7 mouse cellular contexts compared by ENCODE assay signal in the genomic region with DNA sequence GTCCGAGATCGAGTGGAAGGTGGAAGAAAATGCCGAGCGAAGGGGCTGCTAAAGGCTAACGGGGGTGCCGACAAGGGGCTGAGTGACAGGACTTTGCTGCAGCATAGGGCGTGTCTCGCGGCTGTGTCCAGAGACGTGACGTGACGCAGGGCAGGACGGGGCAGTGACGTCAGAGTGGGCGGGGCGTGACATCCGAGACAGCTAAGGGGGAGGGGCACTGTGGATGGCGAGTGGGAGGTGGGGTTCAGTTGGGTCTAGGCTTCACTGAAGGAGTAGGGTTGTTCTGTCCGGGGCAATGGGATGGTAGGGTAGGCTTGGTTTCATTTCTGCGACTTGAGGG. TPM values are rescaled to one million over a fixed set of nuclear protein-coding genes. Genes with fewer than 3 reads are reported as not detected.
DNase-seq lines count a peak whose midpoint lies in the region; ATAC-seq lines count a peak whose summit lies in the region.

No protein-coding gene starts in this region.

- H3K27me3 ChIP-seq in limb, embryonic 10.5 days (ENCODE audit: low read depth, poor library complexity, severe bottlenecking), result no peaks in the 10 kb centered on the region
- H3K27me3 ChIP-seq in midbrain, embryonic 13.5 days, result no peaks in the 10 kb centered on the region

- H3K9ac ChIP-seq in midbrain, embryonic 13.5 days (replicated peaks), result peak overlapping the region; percentile 87

- peak overlapping the region; percentile 77 for H3K4me3 ChIP-seq in limb, embryonic 10.5 days
- peak overlapping the region; percentile 75 for H3K4me3 ChIP-seq in midbrain, embryonic 13.5 days (replicated peaks)

- WGBS in limb, embryonic 10.5 days, result 1% methylated on average over 20 of the region's 20 CpGs
- 1% methylated on average over 20 of the region's 20 CpGs for WGBS in midbrain, embryonic 13.5 days

- H3K4me1 ChIP-seq in limb, embryonic 10.5 days, result peaks cover 18% of the 10 kb centered on the region
- H3K4me1 ChIP-seq in midbrain, embryonic 13.5 days (replicated peaks), result peaks cover 31% of the 10 kb centered on the region

- peak; percentile 81 for ATAC-seq in granulocyte monocyte progenitor cell, adult 5-6 weeks (replicated peaks; ENCODE audit: poor library complexity, severe bottlenecking)
- ATAC-seq in midbrain, embryonic 13.5 days, result peak; percentile 73

- peak overlapping the region; percentile 91 for H3K27ac ChIP-seq in limb, embryonic 10.5 days
- peak overlapping the region; percentile 96 for H3K27ac ChIP-seq in midbrain, embryonic 13.5 days

- DNase-seq in adrenal gland, adult 8-10 months, result peak; percentile 90
- DNase-seq in embryo, embryonic 9.5 days (ENCODE audit: extremely low spot score), result peak; percentile 96
- peak; percentile 87 for DNase-seq in kidney, adult 11 months
- peak; percentile 99 for DNase-seq in limb, embryonic 10.5 days (ENCODE audit: low spot score)
- DNase-seq in spleen, adult 12 weeks (ENCODE audit: low spot score), result peak; percentile 91

- H3K4me2 ChIP-seq in midbrain, embryonic 13.5 days (replicated peaks), result peak overlapping the region; percentile 74

- H3K36me3 ChIP-seq in limb, embryonic 10.5 days, result peaks cover 20% of the 10 kb centered on the region
- peaks cover 27% of the 10 kb centered on the region for H3K36me3 ChIP-seq in midbrain, embryonic 13.5 days

- H3K9me3 ChIP-seq in limb, embryonic 10.5 days (replicated peaks), result no peaks in the 10 kb centered on the region
- no peaks in the 10 kb centered on the region for H3K9me3 ChIP-seq in midbrain, embryonic 13.5 days

RNA-seq across cellular contexts. Expression of a gene that starts 0.7 kb away (rescaled TPM):
- 100 to 1,000 TPM; 223 to 301 (median 278) TPM for total RNA-seq in adrenal gland, adult 8-10 months (2022)
- total RNA-seq in granulocyte monocyte progenitor cell, adult 5-6 weeks (2014; fragmentation: Nextera tagmentation), result 110 and 113 TPM in 2 replicates
- total RNA-seq in granulocyte monocyte progenitor cell, adult 5-6 weeks (2017), result 194 and 224 TPM in 2 replicates
- 116 and 138 TPM in 2 replicates for polyA plus RNA-seq in limb, embryonic 10.5 days (2016; fragmentation: Nextera tagmentation; extraction: Ambion mirVana)
- polyA plus RNA-seq in midbrain, embryonic 13.5 days (2015; fragmentation: Nextera tagmentation; extraction: Ambion mirVana), result 238 and 263 TPM in 2 replicates

RNA-seq across cellular contexts. Expression of a gene that starts 32.7 kb away (rescaled TPM):
- under 1 TPM in 1 of 4 experiments, not detected in 3; 0.13 TPM for total RNA-seq in adrenal gland, adult 8-10 months (2022)
- 0.28 TPM in 1 of 2 replicates, not detected in the other for total RNA-seq in granulocyte monocyte progenitor cell, adult 5-6 weeks (2014; fragmentation: Nextera tagmentation)
- 0.05 TPM in 1 of 2 replicates, not detected in the other for total RNA-seq in granulocyte monocyte progenitor cell, adult 5-6 weeks (2017)
- not detected in 2 replicates for polyA plus RNA-seq in limb, embryonic 10.5 days (2016; fragmentation: Nextera tagmentation; extraction: Ambion mirVana)
- 0.17 and 0.31 TPM in 2 replicates for polyA plus RNA-seq in midbrain, embryonic 13.5 days (2015; fragmentation: Nextera tagmentation; extraction: Ambion mirVana)

RNA-seq across cellular contexts. Expression of a gene that starts 37.0 kb away (rescaled TPM):
- total RNA-seq in adrenal gland, adult 8-10 months (2022), result 1 to 10 TPM; 2.9 to 9.7 (median 6.6) TPM
- not detected in 2 replicates for total RNA-seq in granulocyte monocyte progenitor cell, adult 5-6 weeks (2014; fragmentation: Nextera tagmentation)
- not detected in 2 replicates for total RNA-seq in granulocyte monocyte progenitor cell, adult 5-6 weeks (2017)
- 6.9 and 7.9 TPM in 2 replicates for polyA plus RNA-seq in limb, embryonic 10.5 days (2016; fragmentation: Nextera tagmentation; extraction: Ambion mirVana)
- 1,993 and 2,050 TPM in 2 replicates for polyA plus RNA-seq in midbrain, embryonic 13.5 days (2015; fragmentation: Nextera tagmentation; extraction: Ambion mirVana)

RNA-seq across cellular contexts. Expression of a gene that starts 41.7 kb away (rescaled TPM):
- 1 to 10 TPM; 2.3 to 2.8 (median 2.4) TPM for total RNA-seq in adrenal gland, adult 8-10 months (2022)
- total RNA-seq in granulocyte monocyte progenitor cell, adult 5-6 weeks (2014; fragmentation: Nextera tagmentation), result not detected in 2 replicates
- 0.13 TPM in 1 of 2 replicates, not detected in the other for total RNA-seq in granulocyte monocyte progenitor cell, adult 5-6 weeks (2017)
- 2.0 TPM in 2 replicates for polyA plus RNA-seq in limb, embryonic 10.5 days (2016; fragmentation: Nextera tagmentation; extraction: Ambion mirVana)
- 31.8 and 38.7 TPM in 2 replicates for polyA plus RNA-seq in midbrain, embryonic 13.5 days (2015; fragmentation: Nextera tagmentation; extraction: Ambion mirVana)

RNA-seq across cellular contexts. Expression of a gene that starts 49.1 kb away (rescaled TPM):
- 10 to 100 TPM; 27.8 to 40.1 (median 34.2) TPM for total RNA-seq in adrenal gland, adult 8-10 months (2022)
- 55.6 and 58.3 TPM in 2 replicates for total RNA-seq in granulocyte monocyte progenitor cell, adult 5-6 weeks (2014; fragmentation: Nextera tagmentation)
- total RNA-seq in granulocyte monocyte progenitor cell, adult 5-6 weeks (2017), result 57.5 and 75.5 TPM in 2 replicates
- 43.6 and 44.1 TPM in 2 replicates for polyA plus RNA-seq in limb, embryonic 10.5 days (2016; fragmentation: Nextera tagmentation; extraction: Ambion mirVana)
- polyA plus RNA-seq in midbrain, embryonic 13.5 days (2015; fragmentation: Nextera tagmentation; extraction: Ambion mirVana), result 41.7 and 42.8 TPM in 2 replicates

Comparison
In these comparisons a context has a peak if more than half of its experiments do, and no peak if none do; other contexts are left out.
1. Peak in every context shown above with its lines: DNase-seq, ATAC-seq, H3K4me3 ChIP-seq and H3K27ac ChIP-seq.